In genomic region chr9:25246508-25246907, GRCm38 (mm10) we compare ENCODE assay signal across 15 mouse cellular contexts.
"Had no signal": no experiment of that assay in that cellular context is flagged by ENCODE, and none has a peak within 500 bp of the region (broad histone marks: within the 10 kb centered on the region; RNA-seq: fewer than 3 reads in every experiment).

No protein-coding gene starts in this region.

- H3K4me2 ChIP-seq: intestine, embryonic 15.5 days; limb, embryonic 12.5 days; liver, embryonic 13.5 days; midbrain, embryonic 11.5 days; midbrain, embryonic 15.5 days; neural tube, embryonic 12.5 days; stomach, embryonic 15.5 days had no signal

- H3K27me3 ChIP-seq: intestine, embryonic 15.5 days; limb, embryonic 12.5 days; liver, embryonic 13.5 days; megakaryocyte, embryonic 14.5 days; midbrain, embryonic 15.5 days; neural tube, embryonic 12.5 days; stomach, embryonic 15.5 days had no signal

- H3K9me3 ChIP-seq: intestine, embryonic 15.5 days; limb, embryonic 12.5 days; liver, embryonic 13.5 days; megakaryocyte, embryonic 14.5 days; midbrain, embryonic 15.5 days; neural tube, embryonic 12.5 days; stomach, embryonic 15.5 days had no signal

- H3K4me1 ChIP-seq: intestine, embryonic 15.5 days; neural tube, embryonic 12.5 days; stomach, embryonic 15.5 days had no signal

- H3K4me3 ChIP-seq: intestine, embryonic 15.5 days; limb, embryonic 12.5 days; liver, embryonic 13.5 days; megakaryocyte, embryonic 14.5 days; midbrain, embryonic 15.5 days; neural tube, embryonic 12.5 days; stomach, embryonic 15.5 days had no signal

- H3K27ac ChIP-seq: intestine, embryonic 15.5 days; limb, embryonic 12.5 days; liver, embryonic 13.5 days; macrophage; midbrain, embryonic 15.5 days; neural tube, embryonic 12.5 days; stomach, embryonic 15.5 days had no signal

- ATAC-seq: intestine, embryonic 15.5 days; liver, postnatal 0 days; midbrain, embryonic 15.5 days had no signal

- DNase-seq: kidney, adult 18-20 months; kidney, postnatal 4 days; liver; liver, embryonic 13.5 days; liver, postnatal 0 days; thymus, adult 2 months; thymus, postnatal 25 days had no signal

- H3K36me3 ChIP-seq: intestine, embryonic 15.5 days; limb, embryonic 12.5 days; liver, embryonic 13.5 days; midbrain, embryonic 15.5 days; neural tube, embryonic 12.5 days; stomach, embryonic 15.5 days had no signal

- H3K9ac ChIP-seq: intestine, embryonic 15.5 days; limb, embryonic 12.5 days; liver, embryonic 13.5 days; liver, postnatal 0 days; midbrain, embryonic 15.5 days; neural tube, embryonic 12.5 days; stomach, embryonic 15.5 days had no signal
